Mouse (Mus musculus) lung, embryonic 14.5 days (tissue): ENCODE measurements around the gene Agk. TPM values are rescaled to one million over a fixed set of nuclear protein-coding genes. Genes with fewer than 3 reads are reported as not detected.

Experiments
- ATAC-seq: fragments of 200-750 bp; cut with Nextera tagmentation; 2 replicates; pipeline ENCODE4 v1.8.0; 2017; ENCODE audit warnings: mild to moderate bottlenecking, moderate TSS enrichment, moderate library complexity; ENCODE audit not compliant: insufficient read depth
- DNase-seq: peaks from one replicate; pipeline ENCODE4 v3.0.0-alpha.2; 2015
- H3K27ac ChIP-seq: fragments of 300-500 bp; sonication (generic); 2 replicates; pipeline ENCODE4 v1.5.1; 2014; ENCODE audit warnings: low read depth, mild to moderate bottlenecking, moderate library complexity
- H3K27me3 ChIP-seq: fragments of 300-500 bp; sonication (generic); 2 replicates; pipeline ENCODE4 v1.6.1; 2014; ENCODE audit warnings: low read length, control low read depth; ENCODE audit not compliant: insufficient read depth
- H3K36me3 ChIP-seq: fragments of 300-500 bp; sonication (generic); 2 replicates; pipeline ENCODE4 v1.6.1; 2014; ENCODE audit warnings: control low read depth; ENCODE audit not compliant: insufficient read depth
- H3K4me1 ChIP-seq: fragments of 300-500 bp; sonication (generic); 2 replicates; pipeline ENCODE4 v1.6.1; 2014; ENCODE audit warnings: antibody characterized with exemption, control low read depth; ENCODE audit not compliant: insufficient read depth
- H3K4me2 ChIP-seq: fragments of 300-500 bp; sonication (generic); 2 replicates; pipeline ENCODE4 v1.6.1; 2014; ENCODE audit warnings: mild to moderate bottlenecking
- H3K4me3 ChIP-seq: fragments of 300-500 bp; sonication (generic); 2 replicates; pipeline ENCODE4 v1.5.1; 2014; ENCODE audit warnings: low read depth, low read length
- H3K9ac ChIP-seq: fragments of 300-500 bp; sonication (generic); 2 replicates; pipeline ENCODE4 v1.6.1; 2014
- H3K9me3 ChIP-seq: fragments of 300-500 bp; sonication (generic); 2 replicates; pipeline ENCODE4 v1.6.1; 2016; ENCODE audit warnings: low read depth, low read length, control low read depth
- CTCF ChIP-seq: IDR thresholded peaks from 2 replicates; pipeline ENCODE4 v1.5.1; 2016; ENCODE audit warnings: antibody characterized with exemption, low read depth
- WGBS: fragments of 180-500 bp; shearing (Covaris S2); extraction: QIAGEN DNeasy Blood & Tissue Kit; methylation state at CpG from one replicate; pipeline ENCODE4 v1.1.7; 2014; 5-methylcytosine and 5-hydroxymethylcytosine counted together
- polyA plus RNA-seq: library from polyadenylated mRNA; unstranded; fragments of >200 nt; fragmentation: Nextera tagmentation; extraction: Ambion mirVana; gene quantifications from 2 replicates; pipeline ENCODE4 v1.2.1, GENCODE M21; 2014

The Agk gene
- polyA plus RNA-seq, 1 experiment from 2014 or later, result 47.3 TPM

- Histone ChIP-seq H3K36me3 (no peaks in the 10 kb centered on the region), H3K4me1 (no peaks in the 10 kb centered on the region), H3K27ac (no peak overlapping the region), H3K9me3 (no peaks in the 10 kb centered on the region), H3K27me3 (no peaks in the 10 kb centered on the region), H3K4me2 (no peak overlapping the region), H3K4me3 (no peak overlapping the region), H3K9ac (no peak overlapping the region)
- TF ChIP-seq CTCF, result no peak
- ATAC-seq, result no peak
- no peak for DNase-seq
- 79% methylated on average over 3 of the region's 3 CpGs for WGBS
These were observed 116.3 kb downstream of the Agk start for GRCm38 (mm10) chr6:40441276-40441675.

DNA sequence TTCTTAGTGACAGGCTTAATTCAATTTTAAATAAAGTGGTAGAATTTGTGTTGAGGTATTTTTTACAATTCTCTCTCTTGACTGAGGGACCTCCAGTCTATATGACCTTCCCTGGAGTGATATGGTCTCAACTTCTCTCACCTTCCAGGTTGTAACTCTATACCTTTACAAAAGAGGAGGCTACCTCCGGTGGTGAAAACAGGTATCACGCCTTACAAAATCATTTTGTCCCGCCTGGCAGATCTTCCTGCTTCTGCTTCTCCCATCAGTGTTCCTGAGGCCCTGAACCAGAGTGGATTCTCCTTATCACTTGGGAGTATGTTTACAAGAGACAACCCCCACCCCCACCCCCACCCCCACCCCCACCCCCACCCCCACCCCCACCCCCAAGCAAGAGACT lies 116.8 kb downstream of the Agk start:
- Histone ChIP-seq H3K4me3 (no peak overlapping the region), H3K4me1 (no peaks in the 10 kb centered on the region), H3K9ac (no peak overlapping the region), H3K9me3 (no peaks in the 10 kb centered on the region), H3K27ac (no peak overlapping the region), H3K36me3 (no peaks in the 10 kb centered on the region), H3K4me2 (no peak overlapping the region), H3K27me3 (no peaks in the 10 kb centered on the region)
- TF ChIP-seq CTCF, result peak; percentile 16; the same call in 1 of the 2 replicates
- ATAC-seq, result no peak
- 20% methylated on average over 3 of the region's 3 CpGs for WGBS
- no peak for DNase-seq

GRCm38 (mm10) chr6:40443281-40443928 lies 118.4 kb downstream of the Agk start:
- no peak for TF ChIP-seq CTCF
- H3K27ac ChIP-seq, result no peak overlapping the region

More at GRCm38 (mm10) chr6:40443281-40443928, 118.4 kb downstream of the Agk start:
- H3K9me3 ChIP-seq, result no peaks in the 10 kb centered on the region
- WGBS, result 17% methylated on average over 10 of the region's 10 CpGs
- no peaks in the 10 kb centered on the region for H3K4me1 ChIP-seq
- H3K9ac ChIP-seq, result no peak overlapping the region
- H3K36me3 ChIP-seq, result no peaks in the 10 kb centered on the region
- no peak overlapping the region for H3K4me3 ChIP-seq
- no peak overlapping the region for H3K4me2 ChIP-seq
- H3K27me3 ChIP-seq, result no peaks in the 10 kb centered on the region
- DNase-seq (peak; percentile 47), ATAC-seq (peak; percentile 70; the same call in 1 of the 2 replicates)

Other genes with a start within 250 kb of the Agk start
- gene E330009J07Rik, start 111.0 kb downstream of the Agk start, polyA plus RNA-seq, result 12.2 and 16.0 TPM in 2 replicates
- gene Wee2, start 113.9 kb downstream of the Agk start, polyA plus RNA-seq, result not detected in 2 replicates
- gene Ssbp1, start 146.2 kb downstream of the Agk start, polyA plus RNA-seq, result 136 and 143 TPM in 2 replicates
- gene Tas2r137, start 166.1 kb downstream of the Agk start, polyA plus RNA-seq, result not detected in 2 replicates
- gene Tas2r108, start 168.4 kb downstream of the Agk start, polyA plus RNA-seq, result not detected in 2 replicates
- gene Prss37, start 194.3 kb downstream of the Agk start, polyA plus RNA-seq, result not detected in 2 replicates
- 0.04 TPM in 1 of 2 replicates, not detected in the other for gene Olfr461, start 229.9 kb downstream of the Agk start, polyA plus RNA-seq
- not detected in 2 replicates for gene Olfr460, start 244.3 kb downstream of the Agk start, polyA plus RNA-seq